ENCODE assay signal across 10 mouse cellular contexts in genomic region chr2:167564551-167565311, GRCm38 (mm10). TPM values are rescaled to one million over a fixed set of nuclear protein-coding genes. Genes with fewer than 3 reads are reported as not detected.
DNase-seq lines count a peak whose midpoint lies in the region; ATAC-seq lines count a peak whose summit lies in the region.
"Had no signal": no experiment of that assay in that cellular context is flagged by ENCODE, and none has a peak within 500 bp of the region (broad histone marks: within the 10 kb centered on the region; RNA-seq: fewer than 3 reads in every experiment).

No protein-coding gene starts in this region.

- no peak overlapping the region for H3K4me3 ChIP-seq in heart, embryonic 16.5 days (ENCODE audit: low read length)
- H3K4me3 ChIP-seq in lung, embryonic 16.5 days (ENCODE audit: low read length), result no peak overlapping the region
- no peak overlapping the region for H3K4me3 ChIP-seq in limb, embryonic 12.5 days (replicated peaks)
- H3K4me3 ChIP-seq: stomach, embryonic 15.5 days had no signal

- H3K4me1 ChIP-seq in heart, embryonic 16.5 days (ENCODE audit: control insufficient read depth, insufficient read depth, low read length), result peaks cover 21% of the 10 kb centered on the region
- H3K4me1 ChIP-seq in lung, embryonic 16.5 days (replicated peaks; ENCODE audit: control insufficient read depth, insufficient read depth, low read length), result peaks cover 45% of the 10 kb centered on the region
- H3K4me1 ChIP-seq in limb, embryonic 12.5 days (replicated peaks), result peaks cover 72% of the 10 kb centered on the region

- WGBS in heart, embryonic 16.5 days, result 70% methylated on average over 13 of the region's 13 CpGs
- WGBS in lung, embryonic 16.5 days, result 62% methylated on average over 13 of the region's 13 CpGs
- WGBS in limb, embryonic 12.5 days, result 49% methylated on average over 13 of the region's 13 CpGs

- no peak overlapping the region for H3K9ac ChIP-seq in heart, embryonic 16.5 days (ENCODE audit: low read length)
- peak overlapping the region; percentile 13; the same call in 1 of the 2 replicates for H3K9ac ChIP-seq in lung, embryonic 16.5 days (ENCODE audit: low read length)
- peak overlapping the region; percentile 23; the same call in 1 of the 2 replicates for H3K9ac ChIP-seq in limb, embryonic 12.5 days (replicated peaks)
- H3K9ac ChIP-seq: stomach, embryonic 15.5 days had no signal

- no peaks in the 10 kb centered on the region for H3K36me3 ChIP-seq in heart, embryonic 16.5 days (ENCODE audit: control insufficient read depth, insufficient read depth)
- H3K36me3 ChIP-seq in lung, embryonic 16.5 days (ENCODE audit: control insufficient read depth, insufficient read depth, low read length), result no peaks in the 10 kb centered on the region
- no peaks in the 10 kb centered on the region for H3K36me3 ChIP-seq in limb, embryonic 12.5 days
- H3K36me3 ChIP-seq: stomach, embryonic 15.5 days had no signal

- H3K27me3 ChIP-seq in heart, embryonic 16.5 days (ENCODE audit: control insufficient read depth, insufficient read depth, low read length), result peaks cover 5% of the 10 kb centered on the region
- no peaks in the 10 kb centered on the region for H3K27me3 ChIP-seq in lung, embryonic 16.5 days (ENCODE audit: control insufficient read depth, insufficient read depth, low read depth, low read length)
- H3K27me3 ChIP-seq in limb, embryonic 12.5 days, result no peaks in the 10 kb centered on the region
- H3K27me3 ChIP-seq: stomach, embryonic 15.5 days had no signal

- H3K27ac ChIP-seq in heart, embryonic 16.5 days (ENCODE audit: low read length), result peak overlapping the region; percentile 37; the same call in 1 of the 2 replicates
- H3K27ac ChIP-seq in lung, embryonic 16.5 days (ENCODE audit: low read length), result peak overlapping the region; percentile 94
- peak overlapping the region; percentile 96 for H3K27ac ChIP-seq in limb, embryonic 12.5 days

- H3K4me2 ChIP-seq in heart, embryonic 16.5 days (ENCODE audit: low read depth, low read length), result no peak overlapping the region
- no peak overlapping the region for H3K4me2 ChIP-seq in lung, embryonic 16.5 days (ENCODE audit: low read depth, low read length)
- H3K4me2 ChIP-seq in limb, embryonic 12.5 days, result peak overlapping the region; percentile 47

- ATAC-seq in heart, embryonic 16.5 days (replicated peaks; ENCODE audit: extremely low read depth, insufficient read depth, low FRiP score), result no peak
- no peak for ATAC-seq in lung, embryonic 16.5 days (ENCODE audit: low read depth)
- ATAC-seq in limb, embryonic 12.5 days (ENCODE audit: insufficient number of reproducible peaks, insufficient read depth, low FRiP score, low TSS enrichment, low read depth), result no peak

- no peaks in the 10 kb centered on the region for H3K9me3 ChIP-seq in heart, embryonic 16.5 days (replicated peaks; ENCODE audit: control insufficient read depth, low read length)
- H3K9me3 ChIP-seq in lung, embryonic 16.5 days (ENCODE audit: control insufficient read depth, low read length), result no peaks in the 10 kb centered on the region
- no peaks in the 10 kb centered on the region for H3K9me3 ChIP-seq in limb, embryonic 12.5 days
- H3K9me3 ChIP-seq: stomach, embryonic 15.5 days had no signal

- no peak for DNase-seq in heart, postnatal 4 days
- no peak for DNase-seq in lung, postnatal 36 days
- DNase-seq in yolk sac, embryonic 10.5 days (ENCODE audit: low spot score), result peak; percentile 72
- no peak for DNase-seq in spleen, postnatal 10 days (ENCODE audit: low spot score in 2 of 2)
- DNase-seq in testis, postnatal 14 days (ENCODE audit: low spot score), result no peak
- DNase-seq: gastrocnemius, postnatal 25 days had no signal

RNA-seq across cellular contexts. Expression of gene Snai1, which starts 26.7 kb away (rescaled TPM):
- 12.5 and 20.6 TPM in 2 replicates for polyA plus RNA-seq in heart, embryonic 16.5 days (2015; fragmentation: Nextera tagmentation; extraction: Ambion mirVana)
- 1 to 10 TPM; 4.3 to 5.0 TPM for total RNA-seq in heart, postnatal 4 days (2021)
- 120 and 130 TPM in 2 replicates for polyA plus RNA-seq in lung, embryonic 16.5 days (2015; fragmentation: Nextera tagmentation; extraction: Ambion mirVana)
- 69.0 and 82.0 TPM in 2 replicates for polyA plus RNA-seq in limb, embryonic 12.5 days (2016; fragmentation: Nextera tagmentation; extraction: Ambion mirVana)

Comparison
In these comparisons a context has a peak if more than half of its experiments do, and no peak if none do; other contexts are left out.
1. H3K27ac ChIP-seq: peak in every context shown above with its lines; median percentile 96 in limb, embryonic 12.5 days; 94 in lung, embryonic 16.5 days; 37 in heart, embryonic 16.5 days.